Mouse (Mus musculus) megakaryocyte progenitor cell, adult 5-6 weeks (primary cell): ENCODE measurements around the gene Hmgcl. TPM values are rescaled to one million over a fixed set of nuclear protein-coding genes. Genes with fewer than 3 reads are reported as not detected.
"Not testable (repeated sequence)": the region's sequence is repeated elsewhere in the genome, so short reads cannot be mapped to it uniquely, and the experiment has no call there.

Experiments used
- ATAC-seq: replicated peaks from 2 replicates; pipeline ENCODE4 v1.8.0; 2016; ENCODE audit warnings: mild to moderate bottlenecking, moderate TSS enrichment, inconsistent platforms; ENCODE audit not compliant: poor library complexity
- total RNA-seq, 2 experiments: library from RNA; stranded (forward) in 1 of 2; stranded (reverse) in 1 of 2; fragments of 157-497, 149-512 nt in 1 of 2; fragments of 200-1000 nt in 1 of 2; gene quantifications; 2 replicates each; pipeline versions ENCODE4 v1.2.3 to v1.2.4; 2015 to 2017

Hmgcl gene
- total RNA-seq, 2 experiments from 2014 or later: 48.1 to 51.4 TPM

DNA sequence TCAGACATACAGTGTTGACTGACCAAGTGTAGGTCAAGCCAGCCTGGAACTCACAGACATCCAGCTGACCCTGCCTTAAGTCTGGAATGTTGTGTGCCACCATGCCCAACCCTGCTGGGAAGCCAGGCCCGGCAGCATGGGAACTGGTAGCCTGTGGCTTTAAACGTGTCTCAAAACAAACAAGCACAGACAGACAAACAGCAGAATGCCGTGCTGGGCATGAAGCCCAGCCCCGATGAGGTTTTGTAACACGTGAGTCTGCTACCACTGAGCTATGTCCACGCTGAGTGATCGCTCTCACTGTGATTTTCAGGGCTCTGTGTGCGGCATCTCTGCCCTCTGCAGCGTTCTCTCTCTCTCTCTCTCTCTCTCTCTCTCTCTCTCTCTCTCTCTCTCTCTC, 9.6 kb downstream of the Hmgcl start:
- ATAC-seq: no peak

DNA sequence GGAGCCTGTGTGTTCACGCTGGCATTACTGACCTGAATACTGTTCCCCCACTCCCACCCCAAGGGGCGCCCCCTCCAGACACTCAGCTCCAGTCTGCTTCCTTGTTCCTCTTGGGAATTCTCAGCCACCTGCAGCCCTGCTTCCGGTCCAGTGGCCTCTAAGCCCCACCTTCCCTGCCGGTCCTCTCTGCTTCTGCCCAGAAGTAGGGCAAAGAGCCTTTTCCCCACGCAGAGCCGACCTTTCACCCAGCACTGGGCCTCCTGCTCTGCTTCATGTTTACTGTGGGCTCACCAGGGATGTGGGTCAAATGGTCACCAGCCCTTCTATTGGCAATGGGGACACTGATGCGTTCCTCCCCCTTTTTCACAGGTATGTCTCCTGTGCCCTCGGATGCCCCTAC, 12.1 kb downstream of the Hmgcl start:
- ATAC-seq: no peak

DNA sequence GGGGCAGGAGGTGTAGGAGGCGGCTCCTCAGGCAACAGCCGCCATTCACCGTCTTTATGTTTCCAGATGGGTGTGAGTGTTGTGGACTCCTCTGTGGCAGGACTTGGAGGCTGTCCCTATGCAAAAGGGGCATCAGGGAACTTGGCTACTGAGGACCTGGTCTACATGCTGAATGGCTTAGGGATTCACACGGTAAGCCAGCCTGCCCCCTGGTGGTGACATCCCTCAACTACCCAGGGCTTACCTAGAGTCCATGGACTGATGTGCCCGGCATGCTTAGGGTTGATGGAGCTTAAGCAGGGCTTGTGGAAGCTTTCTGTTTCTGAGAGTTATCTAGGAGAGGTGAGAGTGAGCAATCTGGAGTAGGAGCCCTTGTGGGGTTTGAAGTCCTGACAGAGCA, 14.5 kb downstream of the Hmgcl start:
- peak; percentile 59 for ATAC-seq

DNA sequence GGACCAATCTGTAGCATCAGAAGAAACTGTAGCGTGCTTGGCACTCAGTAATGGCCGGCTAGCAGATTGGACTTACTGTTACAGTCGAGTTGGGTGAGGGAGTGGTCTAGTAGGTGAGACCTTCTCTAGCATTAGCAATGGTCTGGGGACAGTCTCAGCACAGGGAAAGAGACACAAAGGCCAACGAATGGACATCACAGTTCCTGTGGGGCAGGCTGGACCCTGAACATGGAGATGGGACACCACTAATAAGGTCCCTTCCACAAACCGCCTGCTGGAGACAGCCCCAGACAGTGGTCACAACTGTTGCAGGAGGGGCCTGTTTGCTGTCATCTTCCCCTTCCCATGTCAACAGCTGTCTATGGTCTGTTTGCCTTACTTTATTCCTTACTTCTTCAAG, 15.5 kb downstream of the Hmgcl start:
- ATAC-seq: no peak

DNA sequence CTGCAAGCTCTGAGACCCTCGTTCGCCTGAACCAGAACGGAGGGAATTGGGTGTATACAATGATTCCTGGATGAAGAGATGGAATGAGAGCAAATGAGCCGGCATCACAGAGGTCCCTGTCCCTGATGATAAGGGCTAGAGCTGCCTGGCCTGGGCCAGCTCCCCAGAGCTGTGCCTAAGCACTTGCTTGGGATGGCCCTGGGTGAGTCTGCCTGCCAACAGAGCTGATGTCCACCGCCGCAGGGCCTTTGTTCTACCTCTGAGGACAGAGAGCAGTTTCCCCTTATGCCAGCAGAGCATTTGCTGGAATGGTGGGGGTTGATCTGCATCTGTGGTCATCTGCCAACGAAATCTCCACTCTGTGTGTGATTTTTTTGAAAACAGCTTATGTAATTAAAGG, 15.9 kb downstream of the Hmgcl start:
- ATAC-seq: no peak

DNA sequence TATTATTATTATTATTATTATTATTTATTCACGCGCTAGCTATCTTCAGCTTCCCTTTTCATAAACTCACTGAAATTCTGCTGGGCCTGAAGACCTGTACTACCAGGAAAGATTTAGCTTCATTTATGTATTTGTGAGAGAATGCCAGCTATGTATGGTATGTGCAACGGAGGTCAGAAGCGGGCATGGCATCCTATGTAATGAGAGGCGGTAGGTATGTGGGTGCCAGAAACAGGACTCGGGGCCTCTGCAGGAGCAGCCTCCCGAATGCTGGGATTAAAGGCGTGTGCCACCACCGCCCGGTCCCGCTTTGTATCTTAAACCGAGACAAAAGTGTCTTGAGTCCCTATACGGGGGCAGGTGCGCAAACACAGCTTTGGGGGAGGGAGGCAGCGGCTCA, 16.7 kb downstream of the Hmgcl start:
- ATAC-seq: no peak

DNA sequence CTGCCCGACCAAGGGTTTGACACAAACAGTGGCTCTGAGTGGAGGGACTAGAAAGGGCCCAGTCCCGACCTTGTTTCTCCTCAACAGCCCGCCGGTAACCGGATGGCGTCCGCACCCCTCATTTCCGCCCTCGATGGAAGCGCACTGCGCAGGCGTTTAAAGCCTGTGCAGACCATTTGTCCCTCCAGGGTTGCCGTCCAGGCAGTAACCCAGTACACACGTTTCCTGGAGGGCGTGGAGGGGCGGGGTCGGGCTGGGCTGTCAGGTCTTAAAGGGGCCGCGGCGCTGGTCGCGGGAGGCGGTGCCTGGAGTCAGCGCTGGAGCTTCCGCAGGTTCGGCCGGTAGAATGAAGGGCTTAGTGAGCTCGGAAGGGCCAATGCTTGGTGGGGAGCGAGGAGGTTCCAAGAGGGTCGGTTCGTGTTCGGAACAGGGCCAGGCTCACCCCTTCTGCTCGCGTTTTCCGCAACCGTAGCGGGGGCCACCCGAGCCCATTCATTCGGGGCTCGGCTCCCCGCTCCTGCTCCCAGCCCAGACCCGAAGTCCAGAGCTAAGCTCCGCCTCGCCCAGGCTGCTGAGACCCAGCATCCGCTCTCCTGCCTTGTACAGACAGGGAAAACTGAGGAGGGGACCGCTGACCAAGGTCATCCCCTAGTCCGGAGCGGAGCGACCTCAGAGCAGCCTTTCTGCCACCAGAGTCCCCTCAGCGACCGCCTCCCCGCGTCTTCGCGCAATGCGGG, 17.4 kb downstream of the Hmgcl start, which contains the start of gene Gale:
TSS of gene Gale (plus strand) at position 271 of the 737 bp plus-strand sequence.
- peak; percentile 85 for ATAC-seq

DNA sequence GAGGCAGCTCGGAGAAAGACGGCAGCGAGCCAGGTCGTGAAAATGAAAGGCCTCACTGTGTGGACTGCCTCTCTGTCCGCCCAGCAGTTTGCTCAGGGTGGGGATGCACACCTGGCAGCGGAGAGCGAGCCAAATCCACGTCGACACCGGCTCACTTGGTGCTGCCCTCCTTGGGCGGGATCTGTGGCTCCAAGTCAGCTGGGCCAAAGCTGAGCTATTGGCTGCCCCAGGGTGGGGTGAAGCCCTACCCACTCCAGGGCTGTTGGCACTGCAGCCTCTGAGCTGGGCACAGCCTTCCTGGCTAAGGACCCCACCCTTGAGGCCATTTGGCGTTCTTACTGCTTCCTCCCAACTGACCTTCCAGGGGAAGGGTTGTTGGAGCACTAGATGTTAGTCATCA, 18.2 kb downstream of the Hmgcl start:
- peak; percentile 53 for ATAC-seq

DNA sequence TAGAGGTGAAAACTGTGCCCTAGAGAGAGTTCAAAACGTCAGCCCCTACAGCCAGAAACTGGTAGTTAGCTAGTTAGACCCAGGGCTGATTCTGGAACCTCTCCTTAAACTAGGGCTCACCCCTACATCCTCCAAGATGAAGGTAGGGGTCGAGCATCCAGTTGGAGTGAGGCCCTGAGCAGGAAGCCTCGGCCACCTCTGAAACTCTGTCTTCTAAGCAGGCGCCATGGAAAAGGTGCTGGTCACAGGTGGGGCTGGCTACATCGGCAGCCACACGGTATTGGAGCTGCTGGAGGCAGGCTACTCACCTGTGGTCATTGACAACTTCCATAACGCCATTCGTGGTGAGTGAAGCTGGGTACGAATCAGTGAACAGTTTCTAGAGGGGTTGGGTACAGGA, 18.9 kb downstream of the Hmgcl start:
- ATAC-seq: no peak

DNA sequence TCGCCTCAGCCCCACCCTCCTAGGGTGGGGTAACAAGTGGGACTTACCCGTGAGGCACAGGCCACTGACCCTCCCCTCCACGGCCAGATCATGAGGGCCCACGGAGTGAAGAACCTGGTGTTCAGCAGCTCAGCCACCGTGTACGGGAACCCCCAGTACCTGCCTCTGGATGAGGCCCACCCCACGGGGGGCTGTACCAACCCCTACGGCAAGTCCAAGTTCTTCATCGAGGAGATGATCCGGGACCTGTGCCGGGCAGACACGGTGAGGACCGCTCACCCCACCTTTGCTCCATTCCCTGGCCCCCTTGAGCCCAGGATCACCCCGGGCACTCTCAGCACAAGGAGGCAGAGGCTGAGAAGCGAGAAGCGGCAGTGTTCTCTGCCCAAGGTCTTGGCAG, 20.0 kb downstream of the Hmgcl start:
- no peak for ATAC-seq

DNA sequence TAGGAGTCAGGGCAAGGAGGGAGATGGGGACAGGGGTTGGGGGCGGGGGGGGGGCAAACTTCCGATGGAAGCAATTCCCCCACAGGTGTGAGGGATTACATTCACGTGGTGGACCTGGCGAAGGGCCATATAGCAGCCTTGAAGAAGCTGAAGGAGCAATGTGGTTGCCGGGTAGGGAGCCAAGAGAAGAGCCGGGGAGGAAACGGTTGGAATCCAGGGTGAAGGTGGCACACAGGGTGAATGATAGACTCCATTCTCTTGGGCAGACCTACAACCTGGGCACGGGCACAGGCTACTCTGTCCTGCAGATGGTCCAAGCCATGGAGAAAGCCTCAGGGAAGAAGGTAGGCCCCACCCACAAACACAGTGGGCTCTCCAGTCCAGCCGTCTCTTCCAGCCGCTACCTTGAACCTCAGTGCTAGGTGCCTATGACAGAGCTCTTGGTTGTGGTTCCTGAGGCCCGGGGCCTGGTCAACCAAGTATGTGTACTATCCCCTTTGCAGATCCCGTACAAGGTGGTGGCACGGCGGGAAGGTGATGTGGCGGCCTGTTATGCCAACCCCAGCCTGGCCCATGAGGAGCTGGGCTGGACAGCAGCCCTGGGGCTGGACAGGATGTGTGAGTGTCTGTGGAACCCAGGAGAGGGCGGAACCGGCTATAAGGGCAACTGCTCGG, 21.0 kb downstream of the Hmgcl start:
- no peak for ATAC-seq

DNA sequence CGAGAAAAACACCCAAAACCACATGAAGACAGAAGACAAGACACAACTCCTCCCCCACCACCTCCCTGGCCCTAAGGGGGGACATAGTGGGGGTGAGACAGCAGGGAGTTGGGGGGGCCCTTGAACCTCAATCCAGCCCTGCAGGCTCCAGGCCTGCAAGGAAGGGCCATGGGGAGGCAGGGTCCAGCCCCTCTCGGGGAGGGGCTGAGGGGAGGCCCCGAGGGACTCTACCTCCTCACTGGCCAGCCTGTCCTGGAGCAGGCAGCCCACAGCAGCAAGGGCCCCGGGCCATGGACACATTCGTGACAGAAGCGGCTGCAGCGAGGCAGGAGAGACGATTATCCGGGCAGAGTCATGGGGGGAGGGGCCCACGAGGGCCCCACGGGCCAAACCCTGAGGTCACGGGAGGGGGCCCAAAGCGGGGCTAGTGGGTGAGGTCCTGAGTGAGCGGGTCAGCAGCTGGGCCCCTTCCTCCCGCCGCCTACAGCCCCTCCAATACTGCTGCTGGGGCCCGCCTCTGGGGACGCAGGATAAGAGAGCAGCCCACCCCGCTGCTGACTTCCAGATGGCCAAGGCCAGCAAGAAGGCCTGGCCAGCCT, 22.1 kb downstream of the Hmgcl start:
- ATAC-seq: no peak

DNA sequence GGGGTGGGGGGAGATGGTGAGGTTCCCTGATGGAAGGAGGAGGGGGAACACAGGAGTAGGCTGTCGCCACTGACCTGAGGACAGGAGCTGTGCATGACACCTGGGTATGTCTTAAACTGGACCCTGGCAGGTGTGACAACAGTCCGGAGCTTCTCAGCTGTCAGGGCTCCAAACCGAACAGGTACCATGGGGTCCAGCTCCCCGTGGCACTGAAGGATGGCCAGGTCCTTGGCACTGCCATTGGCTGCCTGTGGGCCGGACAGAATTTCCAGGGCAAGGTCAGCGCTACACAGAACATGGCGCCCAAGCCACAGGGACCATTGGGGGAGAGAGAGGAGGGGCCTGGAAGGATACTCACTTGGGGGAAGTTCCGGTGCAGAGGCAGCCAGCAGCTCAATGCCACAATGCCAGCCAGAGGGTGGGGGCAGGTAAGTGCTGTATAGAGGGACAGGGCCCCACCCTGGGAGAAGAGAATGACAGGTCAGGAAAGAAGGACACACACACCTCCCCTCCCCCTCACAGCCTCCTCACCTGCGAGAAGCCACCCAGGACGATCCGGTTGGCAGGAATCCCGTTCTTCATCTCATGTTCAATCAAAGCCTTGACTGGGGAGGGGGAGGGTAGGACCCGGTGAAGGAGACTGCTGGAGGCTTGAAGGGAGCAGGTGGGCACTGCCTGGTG, 23.0 kb downstream of the Hmgcl start:
- no peak for ATAC-seq

DNA sequence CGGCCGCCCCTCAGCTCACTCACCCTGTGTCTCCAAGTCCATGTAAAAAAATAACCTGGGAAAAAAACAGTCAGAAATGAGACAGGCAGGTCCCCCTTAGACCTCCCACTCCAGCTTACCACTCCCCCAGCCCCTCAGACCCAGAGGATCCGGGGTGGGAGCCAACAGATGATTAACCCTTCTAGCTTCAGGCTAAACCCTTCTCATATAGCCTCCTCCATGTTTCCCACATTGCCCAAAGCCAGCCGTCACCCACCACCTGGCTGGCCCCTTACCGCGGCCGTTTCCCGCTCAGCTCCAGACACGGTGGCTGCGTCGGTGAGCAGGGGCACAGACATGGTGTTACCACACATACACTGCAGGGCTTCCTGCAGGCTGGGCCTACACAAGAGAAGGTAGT, 24.3 kb downstream of the Hmgcl start:
- no peak for ATAC-seq

DNA sequence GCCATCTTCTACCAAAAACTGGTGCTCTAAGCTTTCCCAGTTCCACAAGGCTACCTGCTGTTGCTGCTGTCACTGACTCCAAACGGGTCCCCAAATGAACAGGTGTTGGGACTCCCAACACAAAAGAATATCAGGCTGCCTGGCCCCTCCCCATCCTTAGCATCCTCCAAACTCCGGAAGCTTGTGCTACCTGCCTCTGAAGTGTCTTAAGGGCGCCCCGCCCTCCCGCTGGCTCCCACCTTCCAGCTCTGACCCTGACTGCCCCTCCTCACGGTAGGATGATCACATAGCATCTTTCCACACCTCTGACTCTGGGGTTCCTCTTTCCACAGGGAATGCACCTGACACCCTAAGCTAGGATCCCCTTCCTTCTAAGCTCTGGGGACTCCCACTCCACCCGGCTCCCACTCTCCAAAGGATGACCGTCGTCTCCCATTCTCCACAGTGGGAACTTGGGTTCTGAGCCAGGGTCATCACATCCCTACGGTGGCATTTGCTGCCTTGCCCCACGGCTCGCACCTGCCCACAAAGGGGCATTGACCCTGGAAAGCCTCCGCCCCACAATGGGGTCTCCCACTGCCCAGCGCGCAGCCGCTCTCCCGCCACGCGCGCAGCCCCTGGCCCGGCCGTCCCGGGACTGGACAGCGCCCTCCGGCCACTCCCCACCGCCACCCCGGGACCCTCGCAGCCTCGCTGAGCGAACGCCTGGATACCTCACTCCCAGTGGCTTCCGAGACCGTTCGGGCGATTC, 25.7 kb downstream of the Hmgcl start:
- ATAC-seq: peak; percentile 57

DNA sequence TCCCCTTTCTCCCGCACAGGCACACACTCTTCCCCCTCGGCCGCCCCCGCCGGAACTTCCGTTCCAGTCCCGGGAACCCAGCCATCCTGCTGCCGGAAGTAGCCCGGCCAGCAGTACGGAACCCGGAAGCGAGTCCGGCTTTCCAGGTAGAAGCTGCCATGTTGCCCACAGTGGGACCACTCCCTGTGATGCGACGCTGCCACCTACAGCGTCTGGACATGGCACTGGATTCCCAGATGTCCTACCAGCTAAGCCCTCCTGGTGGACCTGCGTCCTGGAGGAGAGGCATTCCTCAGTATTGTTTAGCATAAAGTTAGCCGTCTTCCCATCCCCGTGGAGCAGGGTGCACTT, 26.3 kb downstream of the Hmgcl start, which contains the start of gene Lypla2:
TSS of gene Lypla2 (minus strand) at position 71 of the 351 bp plus-strand sequence.
- peak; percentile 81 for ATAC-seq

DNA sequence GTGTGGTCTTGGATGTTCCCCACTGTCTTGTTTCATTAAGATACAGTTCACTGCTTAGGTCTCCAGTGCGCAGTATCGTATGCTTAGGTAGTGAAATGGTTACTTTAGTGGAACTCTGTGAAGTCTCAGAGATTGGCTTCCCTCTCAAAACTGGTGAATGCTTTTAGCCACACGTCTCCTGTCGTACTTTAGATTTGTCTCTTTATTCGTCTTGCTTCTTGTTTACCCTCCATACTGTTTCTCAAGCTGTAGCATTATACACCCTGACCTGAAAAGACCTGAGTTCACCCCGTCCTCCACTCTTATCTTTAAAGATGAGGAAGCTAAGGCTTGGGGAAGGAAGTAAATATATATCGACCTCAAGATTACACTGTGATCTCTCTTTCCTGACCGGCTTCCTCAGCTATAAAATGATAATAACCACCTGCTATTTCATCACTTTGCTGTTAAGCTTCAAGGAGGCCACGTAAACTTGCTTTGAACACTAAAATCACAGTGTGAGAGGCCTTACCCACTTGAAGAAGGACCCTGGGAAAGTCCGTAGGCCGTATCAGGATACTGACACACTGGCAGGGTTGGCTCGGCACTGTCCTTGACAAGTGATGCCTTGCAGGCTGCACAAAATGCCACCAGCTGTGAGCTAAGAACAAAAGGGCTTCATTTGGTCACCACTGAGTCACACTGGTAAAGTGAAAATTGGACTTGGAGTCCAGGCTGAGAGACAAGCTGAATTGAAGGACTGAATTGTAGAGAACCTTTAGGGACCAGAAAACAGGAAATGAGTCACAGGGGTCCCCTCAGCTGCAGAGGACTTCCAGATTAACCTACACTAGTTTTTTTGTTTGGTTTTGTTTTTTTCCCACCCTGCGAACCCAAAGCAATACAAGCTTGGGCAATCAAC, 26.9 kb downstream of the Hmgcl start:
- ATAC-seq: no peak

DNA sequence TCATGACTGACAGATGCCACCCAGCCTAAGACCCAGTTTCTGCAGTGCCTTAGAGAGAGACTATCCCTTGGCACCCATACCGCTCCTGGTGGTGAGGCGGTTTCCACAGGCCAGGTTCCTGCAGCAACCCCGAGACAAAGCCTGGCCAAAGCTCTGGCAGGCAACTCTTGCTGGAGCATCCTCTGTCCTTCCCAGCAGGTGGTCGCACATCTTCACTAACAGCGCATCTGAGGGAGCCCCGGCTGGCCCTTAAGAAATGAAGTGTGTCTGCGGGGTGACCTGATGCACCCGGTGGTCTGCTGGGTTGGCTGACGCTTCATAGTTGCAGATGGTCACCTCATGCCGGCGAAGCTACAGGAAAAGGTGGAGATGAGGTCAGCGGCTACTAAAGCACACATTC, 29.9 kb downstream of the Hmgcl start:
- ATAC-seq: no peak

DNA sequence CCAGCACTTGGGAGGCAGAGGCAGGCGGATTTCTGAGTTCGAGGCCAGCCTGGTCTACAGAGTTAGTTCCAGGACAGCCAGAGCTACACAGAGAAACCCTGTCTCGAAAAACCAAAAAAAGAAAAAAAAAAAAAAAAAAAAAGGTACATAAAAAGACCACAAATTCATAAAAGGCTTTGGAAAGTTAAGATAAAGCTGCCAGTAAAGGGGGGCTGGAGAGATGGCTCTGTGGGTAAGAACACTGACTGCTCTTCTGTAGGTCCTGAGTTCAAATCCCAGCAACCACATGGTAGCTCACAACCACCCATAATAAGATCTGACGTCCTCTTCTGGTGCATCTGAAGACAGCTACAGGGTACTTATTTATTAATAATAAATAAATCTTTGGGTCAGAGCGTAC, 34.0 kb downstream of the Hmgcl start:
- ATAC-seq: not testable (repeated sequence)

DNA sequence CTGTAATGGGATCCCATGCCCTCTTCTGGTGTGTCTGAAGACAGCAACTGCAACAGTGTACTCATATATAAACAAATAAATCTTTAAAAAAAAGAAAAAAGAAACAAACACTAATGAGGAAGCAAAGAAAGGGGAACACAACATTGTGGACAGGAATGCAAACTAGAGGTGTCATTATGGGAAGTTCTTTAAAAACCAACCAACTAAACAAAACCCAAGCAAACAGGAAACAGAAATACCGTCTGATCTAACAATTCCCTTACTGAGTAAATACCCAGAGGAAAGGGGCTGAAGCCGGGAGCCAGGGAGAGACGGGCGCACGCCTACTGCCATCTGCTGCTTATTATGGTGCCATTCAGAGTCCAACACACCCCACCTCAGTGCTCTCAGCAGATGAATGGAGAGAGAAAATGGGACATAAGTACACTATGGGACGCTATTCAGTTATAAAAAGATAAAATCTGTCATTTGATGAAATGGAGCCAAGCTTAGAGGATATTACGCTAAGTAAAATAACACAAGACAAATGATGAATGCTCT, 35.3 kb downstream of the Hmgcl start:
- no peak for ATAC-seq
